Mouse (Mus musculus) heart, embryonic 14.5 days (tissue): ENCODE data around the gene Ap1s1. TPM values are rescaled to one million over a fixed set of nuclear protein-coding genes. Genes with fewer than 3 reads are reported as not detected.

ENCODE experiments used
- ATAC-seq: fragments of 200-750 bp; cut with Nextera tagmentation; 2 replicates; pipeline ENCODE4 v1.8.0; 2017; ENCODE audit warnings: low read depth, moderate TSS enrichment; ENCODE audit not compliant: insufficient number of reproducible peaks, insufficient read depth, low FRiP score
- H3K27ac ChIP-seq, 2 experiments: fragments of 200-500 bp in 1 of 2; fragments of 300-500 bp in 1 of 2; sonication (generic) in 1 of 2; replicated peaks in 1 of 2; 2 replicates each; pipeline ENCODE4 v1.5.1; 2012 to 2014; ENCODE audit warnings: low read depth in 2 of 2, low read length in 2 of 2, control low read depth in 1 of 2, mild to moderate bottlenecking in 1 of 2, mixed read lengths in 1 of 2; ENCODE audit not compliant: control insufficient read depth in 1 of 2, insufficient read depth in 1 of 2
- H3K27me3 ChIP-seq: fragments of 300-500 bp; sonication (generic); 2 replicates; pipeline ENCODE4 v1.6.1; 2014; ENCODE audit warnings: mild to moderate bottlenecking, low read length, control low read depth; ENCODE audit not compliant: control insufficient read depth, insufficient read depth
- H3K36me3 ChIP-seq: fragments of 300-500 bp; sonication (generic); 2 replicates; pipeline ENCODE4 v1.6.1; 2014; ENCODE audit warnings: mild to moderate bottlenecking, control low read depth, low read length, mixed read lengths; ENCODE audit not compliant: control insufficient read depth, insufficient read depth
- H3K4me1 ChIP-seq, 2 experiments: fragments of 200-500 bp in 1 of 2; fragments of 300-500 bp in 1 of 2; sonication (generic) in 1 of 2; 2 replicates each; pipeline ENCODE4 v1.6.1; 2012 to 2014; ENCODE audit warnings: low read length in 2 of 2, control low read depth in 1 of 2, mixed read lengths in 1 of 2; ENCODE audit not compliant: control insufficient read depth in 2 of 2, insufficient read depth in 2 of 2
- H3K4me2 ChIP-seq: fragments of 300-500 bp; sonication (generic); 2 replicates; pipeline ENCODE4 v1.6.1; 2014; ENCODE audit warnings: mild to moderate bottlenecking, low read length
- H3K4me3 ChIP-seq, 2 experiments: fragments of 200-500 bp in 1 of 2; fragments of 300-500 bp in 1 of 2; sonication (generic) in 1 of 2; 2 replicates each; pipeline ENCODE4 v1.5.1; 2012 to 2014; ENCODE audit warnings: low read length in 2 of 2, mild to moderate bottlenecking in 2 of 2, control low read depth in 1 of 2, low read depth in 1 of 2, moderate library complexity in 1 of 2; ENCODE audit not compliant: control insufficient read depth in 1 of 2, insufficient read depth in 1 of 2
- H3K9ac ChIP-seq: fragments of 300-500 bp; sonication (generic); 2 replicates; pipeline ENCODE4 v1.6.1; 2014; ENCODE audit warnings: mild to moderate bottlenecking, low read length
- H3K9me3 ChIP-seq: fragments of 300-500 bp; sonication (generic); 2 replicates; pipeline ENCODE4 v1.6.1; 2016; ENCODE audit warnings: low read length, control low read depth; ENCODE audit not compliant: control insufficient read depth
- WGBS: fragments of 180-500 bp; shearing (Covaris S2); extraction: QIAGEN DNeasy Blood & Tissue Kit; methylation state at CpG from one replicate; pipeline ENCODE4 v1.1.7; 2014; 5-methylcytosine and 5-hydroxymethylcytosine counted together
- polyA plus RNA-seq: library from polyadenylated mRNA; unstranded; fragments of >200 nt; fragmentation: Nextera tagmentation; extraction: Ambion mirVana; gene quantifications from 2 replicates; pipeline ENCODE4 v1.2.1, GENCODE M21; 2014

Ap1s1 gene
- polyA plus RNA-seq, 1 experiment from 2014 or later: 117 TPM

DNA sequence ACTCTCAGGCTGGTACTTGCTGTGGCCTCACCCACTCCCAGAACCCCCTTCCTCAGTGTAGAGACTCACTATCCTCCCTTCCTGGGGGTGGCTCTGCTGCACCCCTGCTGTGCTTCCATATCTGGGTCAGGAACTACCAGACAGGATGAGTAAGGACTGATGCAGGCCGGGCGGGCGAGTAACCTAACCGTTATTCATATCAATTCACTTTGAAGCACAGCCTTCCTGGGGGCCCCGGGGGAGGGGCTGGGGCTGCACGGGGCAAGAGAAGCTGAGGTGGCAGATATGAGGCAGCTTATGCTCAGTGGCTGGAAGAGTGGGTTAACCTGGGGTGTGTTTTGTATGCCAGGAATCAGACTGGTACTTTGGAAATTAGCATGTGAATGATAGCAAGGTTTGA lies 39.1 kb upstream of the Ap1s1 start:
- no peak overlapping the region for H3K4me2 ChIP-seq
- peaks cover 2% of the 10 kb centered on the region in 2 experiments; a peak in 3 of 4 replicates for H3K4me1 ChIP-seq
- 59% methylated on average over 6 of the region's 6 CpGs for WGBS
- no peak overlapping the region for H3K27ac ChIP-seq
- no peaks in the 10 kb centered on the region for H3K36me3 ChIP-seq
- H3K4me3 ChIP-seq: no peak overlapping the region
- H3K27me3 ChIP-seq: no peaks in the 10 kb centered on the region
- ATAC-seq: no peak
- H3K9me3 ChIP-seq: no peaks in the 10 kb centered on the region
- no peak overlapping the region for H3K9ac ChIP-seq

GRCm38 (mm10) chr5:137083051-137083450 lies 37.1 kb upstream of the Ap1s1 start:
- 79% methylated on average over 4 of the region's 4 CpGs for WGBS
- Histone ChIP-seq H3K36me3 (no peaks in the 10 kb centered on the region), H3K4me2 (no peak overlapping the region), H3K4me3 (no peak overlapping the region), H3K27ac (no peak overlapping the region), H3K9ac (no peak overlapping the region), H3K27me3 (no peaks in the 10 kb centered on the region), H3K9me3 (no peaks in the 10 kb centered on the region), H3K4me1 (peaks cover 13 to 21% of the 10 kb centered on the region in 2 experiments)
- ATAC-seq: no peak

DNA sequence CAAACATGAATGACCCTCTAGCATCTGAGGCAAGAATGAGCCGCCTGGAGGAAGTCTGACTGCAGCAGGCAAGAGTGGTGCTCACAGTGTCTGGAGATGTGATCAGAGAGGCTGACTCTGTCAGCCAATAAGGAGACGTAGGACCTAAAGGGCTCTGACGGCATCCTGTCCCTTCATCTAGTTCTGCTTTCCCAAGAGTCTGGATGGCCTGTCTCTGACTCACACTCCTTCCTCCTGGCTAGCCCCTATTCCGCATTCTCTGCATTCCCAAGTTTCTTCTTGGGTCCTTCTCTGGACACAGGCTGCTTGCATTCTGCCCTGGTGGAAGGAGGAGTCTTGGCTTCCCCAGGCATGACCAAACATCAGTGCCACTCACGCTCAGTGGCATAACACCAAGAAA lies 33.9 kb upstream of the Ap1s1 start:
- Histone ChIP-seq H3K27ac (peak overlapping the region; percentile 60 to 62), H3K4me2 (no peak overlapping the region), H3K36me3 (no peaks in the 10 kb centered on the region), H3K4me3 (no peak overlapping the region), H3K9ac (no peak overlapping the region), H3K27me3 (no peaks in the 10 kb centered on the region), H3K9me3 (no peaks in the 10 kb centered on the region), H3K4me1 (peaks cover 36 to 48% of the 10 kb centered on the region in 2 experiments)
- ATAC-seq: no peak
- WGBS: 35% methylated on average over 5 of the region's 5 CpGs

GRCm38 (mm10) chr5:137078616-137079015 lies 32.7 kb upstream of the Ap1s1 start:
- H3K4me1 ChIP-seq: peaks cover 42 to 55% of the 10 kb centered on the region in 2 experiments
- H3K9me3 ChIP-seq: no peaks in the 10 kb centered on the region
- peak overlapping the region; percentile 16; the same call in 1 of the 2 replicates for H3K4me2 ChIP-seq
- no peak overlapping the region; the same call in 1 of the 2 replicates for H3K9ac ChIP-seq
- WGBS: 3% methylated on average over 6 of the region's 6 CpGs
- no peaks in the 10 kb centered on the region for H3K36me3 ChIP-seq
- peak overlapping the region; percentile 70 to 93 for H3K27ac ChIP-seq
- no peaks in the 10 kb centered on the region for H3K27me3 ChIP-seq
- ATAC-seq: no peak
- no peak overlapping the region for H3K4me3 ChIP-seq

DNA sequence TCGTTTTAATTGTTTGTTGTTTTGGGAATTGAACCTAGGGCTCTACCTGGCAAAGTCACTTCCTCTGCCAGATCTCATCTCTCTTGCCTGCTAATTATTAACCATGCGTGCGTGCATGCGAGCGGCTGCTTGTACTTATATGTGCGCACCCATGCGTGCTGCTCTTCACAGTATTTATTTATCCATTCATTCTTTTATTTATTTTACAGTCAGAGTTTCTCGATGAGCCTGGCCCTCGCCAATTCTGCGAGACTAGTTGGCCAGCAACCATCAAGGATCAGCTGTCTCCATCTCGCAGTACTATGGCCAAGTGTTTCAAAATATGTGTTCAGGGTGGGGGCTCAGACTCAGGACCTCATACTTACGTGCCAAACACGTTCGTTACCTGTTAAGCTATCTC lies 32.1 kb upstream of the Ap1s1 start:
- H3K27ac ChIP-seq: peak overlapping the region; percentile 70 to 93
- 82% methylated on average over 14 of the region's 14 CpGs for WGBS
- no peaks in the 10 kb centered on the region for H3K27me3 ChIP-seq
- H3K4me3 ChIP-seq: no peak overlapping the region
- H3K9me3 ChIP-seq: no peaks in the 10 kb centered on the region
- H3K9ac ChIP-seq: no peak overlapping the region
- H3K4me1 ChIP-seq: peaks cover 42 to 55% of the 10 kb centered on the region in 2 experiments
- no peaks in the 10 kb centered on the region for H3K36me3 ChIP-seq
- H3K4me2 ChIP-seq: no peak overlapping the region
- ATAC-seq: no peak

- no peak overlapping the region for H3K4me2 ChIP-seq
- H3K4me1 ChIP-seq: peaks cover 47 to 61% of the 10 kb centered on the region in 2 experiments
- H3K36me3 ChIP-seq: no peaks in the 10 kb centered on the region
- H3K27ac ChIP-seq: peak overlapping the region; percentile 92 to 93
- ATAC-seq: no peak
- WGBS: 79% methylated on average over 7 of the region's 7 CpGs
- H3K4me3 ChIP-seq: no peak overlapping the region
- no peak overlapping the region; the same call in 1 of the 2 replicates for H3K9ac ChIP-seq
- H3K9me3 ChIP-seq: no peaks in the 10 kb centered on the region
- H3K27me3 ChIP-seq: no peaks in the 10 kb centered on the region
Observed at GRCm38 (mm10) chr5:137077187-137077586, 31.3 kb upstream of the Ap1s1 start.

DNA sequence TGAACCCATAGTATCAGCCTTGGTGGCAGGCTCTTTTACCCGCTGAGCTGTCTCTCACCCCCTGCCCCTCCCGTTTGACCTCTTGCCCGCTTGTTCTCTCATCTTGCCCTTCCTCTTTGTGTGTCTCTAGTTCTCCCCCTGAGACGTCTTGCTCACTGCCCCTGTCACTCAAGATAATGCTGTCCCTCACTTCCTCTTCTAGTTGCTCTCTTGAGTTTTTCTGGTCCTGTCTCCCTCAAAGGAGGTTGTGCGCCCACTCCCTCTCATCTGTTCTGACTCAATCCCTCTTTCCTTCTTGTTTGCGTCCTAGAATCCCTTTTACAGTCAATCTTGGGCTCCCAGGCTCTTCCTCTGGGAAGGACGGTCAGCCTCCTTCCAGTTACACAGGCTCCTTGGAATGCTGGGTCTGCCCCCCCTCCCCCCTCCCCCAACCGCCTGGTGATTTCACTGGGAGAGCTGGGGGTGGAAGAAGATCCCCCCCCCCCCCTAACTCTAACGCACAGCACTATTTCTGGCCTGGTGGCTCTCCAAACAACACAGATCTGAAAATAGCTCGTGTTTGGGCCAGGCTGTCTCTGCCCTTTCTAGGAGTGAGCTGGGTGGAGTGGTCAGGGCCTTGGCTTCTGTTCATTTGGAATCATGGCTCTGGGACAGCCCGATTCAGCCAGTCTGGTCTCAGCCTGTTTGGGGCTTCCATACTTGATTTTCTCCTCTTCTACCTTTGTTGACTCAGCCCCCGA lies 30.4 kb upstream of the Ap1s1 start:
- H3K4me2 ChIP-seq: peak overlapping the region; percentile 1; the same call in 1 of the 2 replicates

More for the DNA sequence above, 30.4 kb upstream of the Ap1s1 start:
- H3K4me3 ChIP-seq: no peak overlapping the region
- H3K4me1 ChIP-seq: peaks cover 51 to 69% of the 10 kb centered on the region in 2 experiments
- peak overlapping the region; percentile 93 for H3K27ac ChIP-seq
- H3K9me3 ChIP-seq: no peaks in the 10 kb centered on the region
- peak; percentile 63 for ATAC-seq
- H3K9ac ChIP-seq: peak overlapping the region; percentile 56; the same call in 1 of the 2 replicates
- H3K27me3 ChIP-seq: no peaks in the 10 kb centered on the region
- WGBS: 13% methylated on average over 11 of the region's 12 CpGs
- H3K36me3 ChIP-seq: no peaks in the 10 kb centered on the region
